Mouse (Mus musculus) E14TG2a.4 (cell line): ENCODE data around the gene Sgsm3.

Experiments used
- CTCF ChIP-seq: conservative IDR thresholded peaks from 2 replicates; pipeline ENCODE4 v1.5.1; 2014; ENCODE audit warnings: low read length
- NANOG ChIP-seq: IDR thresholded peaks from 2 replicates; pipeline ENCODE4 v1.6.1; 2014; ENCODE audit warnings: borderline replicate concordance, low read length, mixed read lengths
- POU5F1 ChIP-seq: IDR thresholded peaks from 2 replicates; pipeline ENCODE4 v1.6.1; 2014; ENCODE audit warnings: low read length, borderline replicate concordance

DNA sequence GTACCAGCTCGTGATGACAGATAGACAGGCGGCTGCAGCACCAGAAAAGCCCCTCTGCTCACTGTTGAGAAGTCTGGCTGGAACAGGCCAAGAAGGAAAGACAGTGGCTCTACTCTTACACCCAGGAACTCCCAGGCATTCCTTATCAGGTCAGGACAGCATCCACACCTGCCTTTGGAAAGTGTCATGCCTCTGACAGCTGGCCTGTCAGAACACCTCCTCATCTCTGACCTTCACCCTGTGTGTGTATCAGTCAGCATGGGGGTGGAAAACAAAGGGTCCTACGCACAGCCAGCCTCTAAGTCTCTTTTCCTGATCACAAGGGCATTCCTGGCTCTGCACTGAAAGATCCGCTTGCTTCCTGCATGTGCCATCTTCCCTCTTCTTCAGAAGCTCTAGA is 64.2 kb downstream of the Sgsm3 start:
- TF ChIP-seq CTCF, result no peak
- TF ChIP-seq NANOG, result no peak
- TF ChIP-seq POU5F1, result no peak
